Mouse (Mus musculus): ENCODE measurements around the gene Pdk2. TPM values are rescaled to one million over a fixed set of nuclear protein-coding genes. Genes with fewer than 3 reads are reported as not detected.
A peak's percentile ranks its signal among the peaks of the same experiment; 100 is the strongest.
"Not testable (repeated sequence)": the region's sequence is repeated elsewhere in the genome, so short reads cannot be mapped to it uniquely, and the experiment has no call there.

The Pdk2 gene
- polyA plus RNA-seq, 1 experiment from 2014 or later, result 94.7 TPM

DNA sequence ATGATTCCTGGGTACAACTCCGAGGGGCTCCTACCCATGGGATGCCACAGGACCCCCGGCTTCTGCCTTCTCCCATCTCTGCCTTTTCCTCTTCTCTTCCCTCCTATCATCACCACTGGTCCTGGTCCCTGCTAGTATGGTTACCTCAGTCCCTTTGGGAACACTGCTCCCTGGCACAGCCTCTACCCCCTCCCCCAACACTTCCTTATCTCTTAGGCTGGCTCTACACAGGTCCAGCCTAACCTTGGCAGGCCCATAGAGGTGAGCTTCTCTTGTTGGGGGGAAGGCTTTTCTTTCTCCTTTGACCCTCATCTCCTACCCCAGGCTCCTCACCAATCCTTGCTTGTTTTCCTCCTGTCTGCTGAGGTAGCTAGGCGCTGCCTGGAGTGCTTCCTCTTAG, 25.7 kb downstream of the Pdk2 start:
- Histone ChIP-seq H3K36me3 (ENCODE audit: insufficient read depth, low read length) (0 out of 2 replicates have a peak, but pooled peaks cover 2% of the 10 kb centered on the region), H3K27me3 (ENCODE audit: insufficient read depth, low read length) (no peaks in the 10 kb centered on the region), H3K4me2 (ENCODE audit: low read length) (no peak overlapping the region), H3K9ac (ENCODE audit: low read depth, low read length) (no peak overlapping the region), H3K9me3 (replicated peaks; ENCODE audit: low read length) (no peaks in the 10 kb centered on the region), H3K4me1 (replicated peaks; ENCODE audit: insufficient read depth, low read length) (0 out of 2 replicates have a peak, but pooled peaks cover 14% of the 10 kb centered on the region), H3K4me3 (replicated peaks; ENCODE audit: low read depth, low read length) (no peak overlapping the region), H3K27ac (no peak overlapping the region)
- TF ChIP-seq CTCF (IDR thresholded peaks at IDR 0.05; ENCODE audit: low read depth), result no peak
- no peak for ATAC-seq (replicated peaks; ENCODE audit: low FRiP score, low read depth)
- DNase-seq (ENCODE audit: low spot score), result no peak
- 88% methylated on average over 3 of the region's 3 CpGs for WGBS

DNA sequence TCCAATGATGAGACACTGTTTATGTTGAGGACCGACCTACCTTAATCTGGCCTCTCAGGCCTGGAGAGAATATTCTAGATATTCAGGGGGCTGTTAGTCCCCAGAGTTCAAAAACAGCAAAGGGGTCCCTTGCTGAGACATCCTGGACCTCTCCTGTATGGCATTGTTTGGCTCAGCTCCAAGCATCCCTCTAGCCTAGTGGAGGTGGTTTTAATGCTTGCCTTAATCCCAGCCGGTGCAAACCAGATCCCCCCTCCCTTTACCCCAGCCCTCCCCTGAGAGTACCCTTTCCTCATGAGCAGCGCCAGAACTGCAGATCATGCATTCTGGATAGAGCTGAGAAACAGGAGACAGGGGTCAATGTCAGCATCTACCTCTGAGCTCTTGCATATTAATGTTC, 28.7 kb downstream of the Pdk2 start:
- Histone ChIP-seq H3K4me1 (replicated peaks; ENCODE audit: insufficient read depth, low read length) (peaks cover 25% of the 10 kb centered on the region), H3K9ac (ENCODE audit: low read depth, low read length) (no peak overlapping the region; the same call in 1 of the 2 replicates), H3K4me2 (ENCODE audit: low read length) (no peak overlapping the region), H3K36me3 (ENCODE audit: insufficient read depth, low read length) (0 out of 2 replicates have a peak, but pooled peaks cover 2% of the 10 kb centered on the region), H3K9me3 (replicated peaks; ENCODE audit: low read length) (no peaks in the 10 kb centered on the region), H3K4me3 (replicated peaks; ENCODE audit: low read depth, low read length) (no peak overlapping the region), H3K27ac (no peak overlapping the region), H3K27me3 (ENCODE audit: insufficient read depth, low read length) (no peaks in the 10 kb centered on the region)
- 54% methylated on average over 3 of the region's 3 CpGs for WGBS
- no peak for ATAC-seq (replicated peaks; ENCODE audit: low FRiP score, low read depth)
- TF ChIP-seq CTCF (IDR thresholded peaks at IDR 0.05; ENCODE audit: low read depth), result no peak
- DNase-seq (ENCODE audit: low spot score), result no peak

GRCm38 (mm10) chr11:95012075-95012474, 29.1 kb downstream of the Pdk2 start:
- DNase-seq (ENCODE audit: low spot score) (no peak), ATAC-seq (replicated peaks; ENCODE audit: low FRiP score, low read depth) (no peak)
- H3K27me3 ChIP-seq (ENCODE audit: insufficient read depth, low read length), result no peaks in the 10 kb centered on the region
- H3K4me3 ChIP-seq (replicated peaks; ENCODE audit: low read depth, low read length), result no peak overlapping the region
- no peak overlapping the region; the same call in 1 of the 2 replicates for H3K9ac ChIP-seq (ENCODE audit: low read depth, low read length)
- TF ChIP-seq CTCF (IDR thresholded peaks at IDR 0.05; ENCODE audit: low read depth), result no peak
- 52% methylated on average over 3 of the region's 3 CpGs for WGBS
- H3K36me3 ChIP-seq (ENCODE audit: insufficient read depth, low read length), result 0 out of 2 replicates have a peak, but pooled peaks cover 2% of the 10 kb centered on the region
- H3K4me2 ChIP-seq (ENCODE audit: low read length), result no peak overlapping the region
- H3K4me1 ChIP-seq (replicated peaks; ENCODE audit: insufficient read depth, low read length), result peaks cover 25% of the 10 kb centered on the region
- no peak overlapping the region for H3K27ac ChIP-seq
- no peaks in the 10 kb centered on the region for H3K9me3 ChIP-seq (replicated peaks; ENCODE audit: low read length)

- Histone ChIP-seq H3K4me3 (replicated peaks; ENCODE audit: low read depth, low read length) (no peak overlapping the region; the same call in 1 of the 2 replicates), H3K36me3 (ENCODE audit: insufficient read depth, low read length) (0 out of 2 replicates have a peak, but pooled peaks cover 2% of the 10 kb centered on the region), H3K4me2 (ENCODE audit: low read length) (peak overlapping the region; percentile 90), H3K9me3 (replicated peaks; ENCODE audit: low read length) (no peaks in the 10 kb centered on the region), H3K27ac (no peak overlapping the region), H3K4me1 (replicated peaks; ENCODE audit: insufficient read depth, low read length) (peaks cover 26% of the 10 kb centered on the region), H3K27me3 (ENCODE audit: insufficient read depth, low read length) (no peaks in the 10 kb centered on the region), H3K9ac (ENCODE audit: low read depth, low read length) (0 out of 2 replicates have a peak overlapping the region, but pooled peaks have one; percentile 14)
- TF ChIP-seq CTCF (IDR thresholded peaks at IDR 0.05; ENCODE audit: low read depth), result no peak
- 35% methylated on average over 1 of the region's 1 CpGs for WGBS
- no peak for ATAC-seq (replicated peaks; ENCODE audit: low FRiP score, low read depth)
- DNase-seq (ENCODE audit: low spot score), result no peak
Observed at GRCm38 (mm10) chr11:95011416-95011815, 29.7 kb downstream of the Pdk2 start.

GRCm38 (mm10) chr11:95010841-95011403, 30.2 kb downstream of the Pdk2 start:
- not testable (repeated sequence) for H3K9ac ChIP-seq (ENCODE audit: low read depth, low read length); ATAC-seq (replicated peaks; ENCODE audit: low FRiP score, low read depth); H3K27ac ChIP-seq; DNase-seq (ENCODE audit: low spot score); H3K9me3 ChIP-seq (replicated peaks; ENCODE audit: low read length); H3K27me3 ChIP-seq (ENCODE audit: insufficient read depth, low read length); H3K36me3 ChIP-seq (ENCODE audit: insufficient read depth, low read length)
- 5% methylated on average over 4 of the region's 4 CpGs for WGBS
- Histone ChIP-seq H3K4me3 (replicated peaks; ENCODE audit: low read depth, low read length) (peak overlapping the region; percentile 66), H3K4me2 (ENCODE audit: low read length) (peak overlapping the region; percentile 90), H3K4me1 (replicated peaks; ENCODE audit: insufficient read depth, low read length) (peaks cover 28% of the 10 kb centered on the region)

DNA sequence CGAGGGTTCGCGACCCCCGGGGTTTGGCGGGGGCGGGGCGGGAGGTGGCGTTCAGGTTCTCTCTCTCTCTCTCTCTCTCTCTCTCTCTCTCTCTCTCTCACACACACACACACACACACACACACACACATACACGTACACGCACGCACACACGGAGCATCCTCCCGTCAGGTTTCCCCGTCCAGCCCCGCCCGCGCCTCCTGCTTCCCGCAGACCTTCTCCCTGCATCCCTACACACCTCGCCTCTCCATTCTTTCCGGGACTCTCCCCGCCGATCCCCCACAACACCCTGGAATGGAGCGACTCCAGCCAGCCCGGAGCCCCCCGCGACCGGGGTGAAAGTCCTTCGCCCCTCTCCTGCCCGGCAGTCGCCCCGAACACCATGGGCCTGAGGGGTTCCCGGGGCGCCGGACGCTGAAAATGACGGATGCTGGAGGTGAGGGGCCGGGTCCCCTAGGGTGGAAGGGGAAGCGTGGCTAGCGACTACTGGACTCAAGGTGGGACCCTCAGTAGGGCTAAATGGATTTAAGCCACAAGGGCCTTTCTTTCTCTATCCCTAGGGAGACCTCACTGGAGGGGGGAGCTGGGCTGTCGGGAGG, 30.9 kb downstream of the Pdk2 start:
- no peaks in the 10 kb centered on the region for H3K9me3 ChIP-seq (replicated peaks; ENCODE audit: low read length)
- H3K27ac ChIP-seq, result peak overlapping the region; percentile 87
- peaks cover 28% of the 10 kb centered on the region for H3K4me1 ChIP-seq (replicated peaks; ENCODE audit: insufficient read depth, low read length)
- WGBS, result under 1% methylated on average over 39 of the region's 40 CpGs
- TF ChIP-seq CTCF (IDR thresholded peaks at IDR 0.05; ENCODE audit: low read depth), result no peak
- H3K4me3 ChIP-seq (replicated peaks; ENCODE audit: low read depth, low read length), result peak overlapping the region; percentile 66
- H3K4me2 ChIP-seq (ENCODE audit: low read length), result peak overlapping the region; percentile 90
- ATAC-seq (replicated peaks; ENCODE audit: low FRiP score, low read depth), result no peak
- peak overlapping the region; percentile 72 for H3K9ac ChIP-seq (ENCODE audit: low read depth, low read length)
- H3K36me3 ChIP-seq (ENCODE audit: insufficient read depth, low read length), result 0 out of 2 replicates have a peak, but pooled peaks cover 2% of the 10 kb centered on the region
- H3K27me3 ChIP-seq (ENCODE audit: insufficient read depth, low read length), result no peaks in the 10 kb centered on the region
- DNase-seq (ENCODE audit: low spot score), result no peak

All from kidney, postnatal 0 days (tissue).